Mouse (Mus musculus): ENCODE results near the gene Optc.

Optc gene

GRCm38 (mm10) chr1:133925223-133925622 lies 17.4 kb upstream of the Optc start:
- Histone ChIP-seq H3K27me3 (ENCODE audit: control insufficient read depth, insufficient read depth, low read length, poor library complexity, severe bottlenecking) (no peaks in the 10 kb centered on the region), H3K36me3 (ENCODE audit: control insufficient read depth, insufficient read depth, low read length, poor library complexity, severe bottlenecking) (no peaks in the 10 kb centered on the region)
- no peak for DNase-seq (ENCODE audit: low read depth, low spot score)

- no peak for DNase-seq (ENCODE audit: low read depth, low spot score)
- Histone ChIP-seq H3K27me3 (ENCODE audit: control insufficient read depth, insufficient read depth, low read length, poor library complexity, severe bottlenecking) (no peaks in the 10 kb centered on the region), H3K36me3 (ENCODE audit: control insufficient read depth, insufficient read depth, low read length, poor library complexity, severe bottlenecking) (no peaks in the 10 kb centered on the region)
Observed at GRCm38 (mm10) chr1:133924141-133924875, 16.5 kb upstream of the Optc start.

- Histone ChIP-seq H3K36me3 (ENCODE audit: control insufficient read depth, insufficient read depth, low read length, poor library complexity, severe bottlenecking) (no peaks in the 10 kb centered on the region), H3K27me3 (ENCODE audit: control insufficient read depth, insufficient read depth, low read length, poor library complexity, severe bottlenecking) (no peaks in the 10 kb centered on the region)
- no peak for DNase-seq (ENCODE audit: low read depth, low spot score)
Observed at GRCm38 (mm10) chr1:133923071-133923470, 15.3 kb upstream of the Optc start.

GRCm38 (mm10) chr1:133921304-133921751 lies 13.5 kb upstream of the Optc start, which contains the start of gene Prelp:
Gene Prelp, minus strand, starts transcription at chr1:133921414.
- no peak for DNase-seq (ENCODE audit: low read depth, low spot score)
- Histone ChIP-seq H3K27me3 (ENCODE audit: control insufficient read depth, insufficient read depth, low read length, poor library complexity, severe bottlenecking) (no peaks in the 10 kb centered on the region), H3K36me3 (ENCODE audit: control insufficient read depth, insufficient read depth, low read length, poor library complexity, severe bottlenecking) (no peaks in the 10 kb centered on the region)

GRCm38 (mm10) chr1:133920876-133921275 lies 13.1 kb upstream of the Optc start:
- no peaks in the 10 kb centered on the region for H3K36me3 ChIP-seq (ENCODE audit: control insufficient read depth, insufficient read depth, low read length, poor library complexity, severe bottlenecking)
- DNase-seq (ENCODE audit: low read depth, low spot score), result no peak

GRCm38 (mm10) chr1:133920401-133920800 lies 12.6 kb upstream of the Optc start:
- H3K27me3 ChIP-seq (ENCODE audit: control insufficient read depth, insufficient read depth, low read length, poor library complexity, severe bottlenecking), result no peaks in the 10 kb centered on the region
- no peaks in the 10 kb centered on the region for H3K36me3 ChIP-seq (ENCODE audit: control insufficient read depth, insufficient read depth, low read length, poor library complexity, severe bottlenecking)
- no peak for DNase-seq (ENCODE audit: low read depth, low spot score)

More at GRCm38 (mm10) chr1:133920876-133921275, 13.1 kb upstream of the Optc start:
- no peaks in the 10 kb centered on the region for H3K27me3 ChIP-seq (ENCODE audit: control insufficient read depth, insufficient read depth, low read length, poor library complexity, severe bottlenecking)

GRCm38 (mm10) chr1:133918088-133918470 lies 10.3 kb upstream of the Optc start:
- no peak for DNase-seq (ENCODE audit: low read depth, low spot score)
- Histone ChIP-seq H3K27me3 (ENCODE audit: control insufficient read depth, insufficient read depth, low read length, poor library complexity, severe bottlenecking) (no peaks in the 10 kb centered on the region), H3K36me3 (ENCODE audit: control insufficient read depth, insufficient read depth, low read length, poor library complexity, severe bottlenecking) (no peaks in the 10 kb centered on the region)

GRCm38 (mm10) chr1:133917456-133918087 lies 9.8 kb upstream of the Optc start:
- DNase-seq (ENCODE audit: low read depth, low spot score), result no peak
- no peaks in the 10 kb centered on the region for H3K27me3 ChIP-seq (ENCODE audit: control insufficient read depth, insufficient read depth, low read length, poor library complexity, severe bottlenecking)
- no peaks in the 10 kb centered on the region for H3K36me3 ChIP-seq (ENCODE audit: control insufficient read depth, insufficient read depth, low read length, poor library complexity, severe bottlenecking)

GRCm38 (mm10) chr1:133915723-133916355 lies 8.0 kb upstream of the Optc start:
- no peak for DNase-seq (ENCODE audit: low read depth, low spot score)
- no peaks in the 10 kb centered on the region for H3K36me3 ChIP-seq (ENCODE audit: control insufficient read depth, insufficient read depth, low read length, poor library complexity, severe bottlenecking)
- H3K27me3 ChIP-seq (ENCODE audit: control insufficient read depth, insufficient read depth, low read length, poor library complexity, severe bottlenecking), result no peaks in the 10 kb centered on the region

- DNase-seq (ENCODE audit: low read depth, low spot score), result no peak
- no peaks in the 10 kb centered on the region for H3K27me3 ChIP-seq (ENCODE audit: control insufficient read depth, insufficient read depth, low read length, poor library complexity, severe bottlenecking)
- H3K36me3 ChIP-seq (ENCODE audit: control insufficient read depth, insufficient read depth, low read length, poor library complexity, severe bottlenecking), result no peaks in the 10 kb centered on the region
Observed at GRCm38 (mm10) chr1:133915115-133915514, 7.3 kb upstream of the Optc start.

- H3K27me3 ChIP-seq (ENCODE audit: control insufficient read depth, insufficient read depth, low read length, poor library complexity, severe bottlenecking), result no peaks in the 10 kb centered on the region
- DNase-seq (ENCODE audit: low read depth, low spot score), result no peak
- no peaks in the 10 kb centered on the region for H3K36me3 ChIP-seq (ENCODE audit: control insufficient read depth, insufficient read depth, low read length, poor library complexity, severe bottlenecking)
Observed at GRCm38 (mm10) chr1:133913018-133913417, 5.2 kb upstream of the Optc start.

- DNase-seq (ENCODE audit: low read depth, low spot score), result peak; percentile 59
- no peaks in the 10 kb centered on the region for H3K27me3 ChIP-seq (ENCODE audit: control insufficient read depth, insufficient read depth, low read length, poor library complexity, severe bottlenecking)
- no peaks in the 10 kb centered on the region for H3K36me3 ChIP-seq (ENCODE audit: control insufficient read depth, insufficient read depth, low read length, poor library complexity, severe bottlenecking)
Observed at GRCm38 (mm10) chr1:133911456-133911855, 3.7 kb upstream of the Optc start.

GRCm38 (mm10) chr1:133911008-133911407 lies 3.2 kb upstream of the Optc start:
- no peak for DNase-seq (ENCODE audit: low read depth, low spot score)
- H3K27me3 ChIP-seq (ENCODE audit: control insufficient read depth, insufficient read depth, low read length, poor library complexity, severe bottlenecking), result no peaks in the 10 kb centered on the region

GRCm38 (mm10) chr1:133910108-133910507 lies 2.3 kb upstream of the Optc start:
- no peaks in the 10 kb centered on the region for H3K36me3 ChIP-seq (ENCODE audit: control insufficient read depth, insufficient read depth, low read length, poor library complexity, severe bottlenecking)
- no peak for DNase-seq (ENCODE audit: low read depth, low spot score)
- no peaks in the 10 kb centered on the region for H3K27me3 ChIP-seq (ENCODE audit: control insufficient read depth, insufficient read depth, low read length, poor library complexity, severe bottlenecking)

More at GRCm38 (mm10) chr1:133911008-133911407, 3.2 kb upstream of the Optc start:
- H3K36me3 ChIP-seq (ENCODE audit: control insufficient read depth, insufficient read depth, low read length, poor library complexity, severe bottlenecking), result no peaks in the 10 kb centered on the region

Measured in splenic B cell, adult 2 months (primary cell).